Mouse (Mus musculus) adrenal gland, adult (tissue): ENCODE data around the gene Zfp655.
"Not testable (repeated sequence)": the region's sequence is repeated elsewhere in the genome, so short reads cannot be mapped to it uniquely, and the experiment has no call there.

Experiments
- DNase-seq, 2 experiments: peaks; one replicate each; pipeline ENCODE4 v3.0.0; 2022 to 2023; ENCODE audit warnings: low spot score in 1 of 2; ENCODE audit not compliant: inconsistent age in 2 of 2

Zfp655 gene

DNA sequence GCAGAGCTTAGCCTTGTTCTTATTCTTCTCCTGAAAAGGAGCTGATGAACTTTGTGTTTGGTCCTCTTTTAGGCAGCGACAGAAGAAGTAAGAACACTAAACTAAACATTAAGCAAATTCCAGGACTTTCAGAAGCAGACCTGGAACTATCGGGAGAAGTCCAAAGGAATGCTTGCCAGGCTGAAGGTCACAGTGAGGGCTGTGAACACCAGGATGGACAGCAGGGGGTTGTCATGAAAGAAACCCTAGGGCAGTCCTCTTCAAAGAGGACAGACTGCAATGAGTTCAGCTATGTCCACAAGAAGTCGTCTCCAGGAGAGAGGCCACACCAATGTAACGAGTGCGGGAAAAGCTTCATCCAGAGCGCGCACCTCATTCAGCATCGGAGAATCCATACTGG, 11.5 kb upstream of the Zfp655 start:
- DNase-seq = no peak

GRCm38 (mm10) chr5:145222840-145223239, 8.7 kb upstream of the Zfp655 start:
- DNase-seq = peak; percentile 59 to 82

DNA sequence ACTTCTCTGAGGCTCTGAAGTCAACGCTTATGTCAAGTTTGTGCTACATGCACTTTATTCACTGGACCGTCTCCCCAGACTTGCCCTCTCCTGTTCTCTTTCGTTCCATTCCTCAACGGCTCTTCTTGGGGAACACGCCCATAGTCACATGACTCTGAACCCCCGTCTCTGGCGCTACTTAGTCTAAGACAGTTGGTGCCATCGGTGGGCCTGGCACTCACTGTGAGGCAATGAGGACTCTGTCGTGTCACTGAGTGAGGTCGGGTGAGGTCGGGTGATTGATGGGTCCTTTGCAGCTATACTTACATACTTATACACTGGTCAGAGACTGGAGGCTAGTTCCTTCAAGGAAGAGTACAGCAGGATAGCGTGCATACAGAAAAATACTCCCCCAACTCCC, 8.1 kb upstream of the Zfp655 start:
- no peak for DNase-seq

GRCm38 (mm10) chr5:145226453-145226852, 5.1 kb upstream of the Zfp655 start:
- no peak for DNase-seq

GRCm38 (mm10) chr5:145229283-145229682, 2.2 kb upstream of the Zfp655 start:
- DNase-seq = not testable (repeated sequence)

DNA sequence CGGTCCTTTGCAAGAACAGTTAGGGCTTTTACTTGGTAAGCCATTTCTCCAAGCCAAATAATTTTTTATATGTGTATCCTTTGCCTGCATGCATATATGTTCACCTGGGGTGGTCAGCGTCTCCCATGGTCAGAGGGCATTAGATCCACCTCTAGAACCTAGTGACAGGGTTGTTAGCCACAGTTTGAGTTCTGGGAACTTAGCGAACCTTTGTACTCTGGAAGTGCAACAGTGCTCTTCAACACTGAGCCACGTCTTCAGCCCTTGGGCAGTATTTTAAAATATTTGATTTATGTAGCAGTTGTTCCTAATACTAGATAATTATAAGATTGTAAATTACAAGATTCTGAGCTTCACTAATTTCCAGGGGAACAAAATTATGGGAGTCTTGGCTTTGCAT, 874 bp upstream of the Zfp655 start:
- DNase-seq = no peak

- no peak for DNase-seq
Measured at GRCm38 (mm10) chr5:145231893-145232411, 437 bp downstream of the Zfp655 start.

DNA sequence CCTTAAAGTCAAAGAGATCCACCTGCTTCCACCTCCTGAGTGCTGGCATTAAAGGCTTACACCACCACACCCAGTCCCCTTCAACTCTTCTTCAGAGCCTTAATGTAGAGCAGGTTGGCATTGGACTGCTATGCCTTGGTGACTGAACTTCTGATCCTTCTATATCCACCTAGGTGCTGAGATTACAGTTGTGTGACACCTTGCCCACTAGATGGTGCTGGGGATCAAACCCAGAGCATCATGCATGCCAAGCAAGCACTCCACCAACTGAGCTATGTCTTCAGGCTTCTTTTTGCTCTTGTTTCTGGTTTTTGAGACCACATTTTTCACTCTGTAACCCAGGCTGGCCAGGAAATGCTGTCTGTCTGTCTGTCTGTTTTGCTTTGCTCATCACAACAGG, 3.1 kb downstream of the Zfp655 start:
- DNase-seq = peak in 1 of 2 experiments; percentile 66

GRCm38 (mm10) chr5:145249520-145249919, 18.0 kb downstream of the Zfp655 start:
- no peak for DNase-seq

GRCm38 (mm10) chr5:145273568-145273967, 42.1 kb downstream of the Zfp655 start:
- not testable (repeated sequence) for DNase-seq

GRCm38 (mm10) chr5:145279948-145280347, 48.4 kb downstream of the Zfp655 start:
- no peak for DNase-seq

- peak; percentile 94 to 97 for DNase-seq
Measured at GRCm38 (mm10) chr5:145280371-145281143, 49.0 kb downstream of the Zfp655 start, which contains the start of gene Zscan25. Gene Zscan25, plus strand, starts transcription at chr5:145280500.

- DNase-seq = no peak
Measured at GRCm38 (mm10) chr5:145288382-145288781, 56.9 kb downstream of the Zfp655 start.

DNA sequence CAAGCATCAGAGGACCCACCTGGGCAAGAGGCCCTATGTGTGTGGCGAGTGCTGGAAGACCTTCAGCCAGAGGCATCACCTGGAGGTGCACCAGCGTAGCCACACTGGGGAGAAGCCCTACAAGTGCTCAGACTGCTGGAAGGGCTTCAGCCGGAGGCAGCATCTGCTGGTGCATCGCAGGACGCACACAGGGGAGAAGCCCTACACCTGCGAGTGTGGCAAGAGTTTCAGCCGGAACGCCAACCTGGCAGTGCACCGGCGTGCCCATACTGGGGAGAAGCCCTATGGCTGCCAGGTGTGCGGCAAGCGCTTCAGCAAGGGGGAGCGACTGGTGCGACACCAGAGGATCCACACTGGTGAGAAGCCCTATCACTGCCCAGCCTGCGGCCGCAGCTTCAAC, 59.2 kb downstream of the Zfp655 start:
- DNase-seq = no peak

GRCm38 (mm10) chr5:145292398-145292797, 60.9 kb downstream of the Zfp655 start:
- no peak for DNase-seq
